Mouse (Mus musculus) embryo, embryonic 11 days (tissue): ENCODE results near the gene Entpd7.

Source experiments
- DNase-seq: peaks from one replicate; pipeline ENCODE4 v3.0.0-alpha.2; 2015

The Entpd7 gene

DNA sequence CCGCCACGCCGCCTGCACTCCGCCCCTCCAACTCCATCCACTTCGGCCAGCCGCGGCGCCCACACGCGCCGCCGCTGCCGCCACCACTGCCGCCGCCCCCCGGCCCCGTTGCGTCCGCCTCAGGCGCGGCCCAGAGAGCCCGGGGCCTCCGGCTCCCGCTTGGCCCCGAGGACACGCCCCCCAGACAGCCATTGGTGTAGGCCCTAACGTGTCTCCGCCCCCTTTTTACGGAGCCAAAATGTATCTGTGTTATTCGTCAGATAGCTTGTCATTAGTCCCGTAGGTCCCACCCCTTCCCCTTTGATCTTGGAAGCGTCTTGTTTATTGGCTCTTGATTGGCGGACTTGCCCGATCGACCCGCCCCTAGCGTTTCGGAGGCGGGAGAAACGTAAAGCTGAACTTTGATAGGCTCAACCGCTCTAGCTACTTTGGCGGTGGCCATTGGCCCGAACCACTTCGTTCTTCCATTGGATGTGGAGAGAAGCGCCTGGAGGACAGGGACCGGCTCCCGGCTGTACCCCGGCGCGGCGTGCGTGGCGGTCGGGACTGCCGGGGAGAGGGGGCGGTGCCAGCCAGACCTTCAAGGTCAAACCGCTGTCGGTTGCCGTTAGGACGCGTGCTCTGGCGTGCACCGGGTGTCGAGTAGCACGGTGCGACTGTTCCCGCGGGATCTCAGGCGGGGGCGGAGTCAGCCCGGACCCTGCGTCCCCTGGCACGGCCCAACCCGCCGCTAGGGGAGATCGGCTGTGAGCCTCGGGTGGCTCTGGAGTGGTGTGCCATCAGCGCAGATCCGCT lies 14.5 kb upstream of the Entpd7 start, which contains the start of gene Slc25a28:
TSS of gene Slc25a28 (minus strand) at position 152 of the 795 bp plus-strand sequence.
- DNase-seq, result peak; percentile 100

DNA sequence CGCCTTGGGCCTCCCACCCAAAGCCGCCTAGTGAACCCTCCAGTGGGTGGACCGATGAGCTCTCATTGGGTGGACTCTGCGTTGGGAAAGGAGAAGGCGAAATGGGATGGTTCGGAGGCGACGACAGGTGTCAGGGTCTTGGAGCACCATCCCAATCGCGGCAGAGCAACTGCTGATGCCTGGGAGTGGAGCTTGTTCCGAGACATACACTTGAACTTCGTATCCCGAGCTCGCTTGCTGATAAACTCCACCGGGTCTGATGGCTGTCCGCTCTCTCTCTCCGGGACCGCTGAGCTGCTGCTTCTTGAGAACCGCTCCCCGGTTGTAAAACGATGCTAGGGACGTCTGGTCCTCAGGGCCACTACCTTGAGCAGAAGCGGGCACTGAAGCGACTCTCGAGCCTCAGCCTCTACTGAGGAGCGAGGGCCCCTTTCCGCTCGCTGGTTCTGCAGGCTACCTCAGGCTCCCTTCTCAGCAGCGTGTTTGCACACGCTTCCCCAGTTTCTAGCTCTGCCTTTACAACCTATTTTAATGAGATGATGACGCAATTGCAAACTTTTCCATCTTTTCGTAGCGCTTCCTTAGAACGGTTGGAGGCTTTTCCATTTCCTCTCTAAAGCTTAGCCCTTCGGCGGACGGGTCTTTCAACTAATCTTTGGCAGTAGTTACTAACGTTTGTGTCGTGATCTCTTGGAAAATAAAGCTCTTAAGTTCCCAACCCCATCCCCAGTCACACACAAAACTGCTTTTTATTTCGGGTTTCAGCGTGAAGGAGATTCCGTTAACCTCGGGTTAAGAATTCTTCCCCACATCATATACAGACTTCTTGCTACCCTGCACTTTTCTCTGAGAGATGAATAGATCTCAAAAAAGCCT lies 13.7 kb upstream of the Entpd7 start:
- peak; percentile 68 for DNase-seq

DNA sequence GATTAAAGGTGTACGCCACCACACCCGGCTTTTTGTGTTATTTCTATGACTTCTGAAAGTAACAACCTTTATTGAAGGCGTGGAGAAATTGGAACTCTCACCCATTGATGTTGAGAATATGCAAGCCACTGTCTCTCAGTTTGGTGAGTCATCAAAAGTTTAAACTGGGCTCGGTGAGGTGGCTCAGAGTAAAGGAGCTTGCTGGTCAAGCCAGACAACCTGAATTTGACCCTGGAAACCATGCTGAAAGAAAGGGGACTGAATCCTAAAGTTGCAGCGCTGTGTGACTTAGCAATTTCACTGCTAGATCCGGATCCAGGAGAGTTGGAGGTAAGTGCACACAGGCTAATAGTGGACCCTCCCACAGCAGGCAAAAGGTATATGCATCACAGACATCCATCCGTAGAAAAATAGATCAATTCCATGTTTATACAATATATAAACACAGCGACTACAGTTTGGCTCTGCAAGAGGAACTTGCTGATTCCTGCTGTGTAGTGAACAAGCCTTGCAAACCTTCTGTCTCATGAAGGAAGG lies 10.9 kb upstream of the Entpd7 start:
- no peak for DNase-seq

DNA sequence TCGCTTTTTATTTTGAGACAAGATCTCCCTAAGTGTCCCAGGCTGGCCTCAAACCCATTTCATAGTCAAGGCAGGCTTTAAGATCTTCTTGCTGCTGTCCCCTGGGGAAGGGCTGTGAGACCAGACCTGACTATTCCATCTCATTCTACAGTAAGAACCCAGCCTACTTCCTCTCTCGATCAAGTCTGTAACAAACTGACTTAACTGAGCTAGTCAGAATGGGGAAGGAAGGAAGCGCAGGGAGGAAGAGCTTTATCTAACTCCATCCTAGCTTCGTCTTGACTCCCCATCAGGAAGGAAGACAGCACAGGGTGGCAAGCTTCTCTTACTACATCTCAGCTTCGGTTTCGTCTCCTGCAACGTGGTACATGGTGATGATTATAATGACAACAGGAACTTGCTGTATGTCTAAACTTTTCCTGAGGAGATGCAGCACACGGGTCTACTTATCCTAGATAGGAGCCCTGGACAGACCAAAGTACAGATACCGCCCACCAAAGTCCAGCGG lies 9.9 kb upstream of the Entpd7 start:
- DNase-seq, result no peak

DNA sequence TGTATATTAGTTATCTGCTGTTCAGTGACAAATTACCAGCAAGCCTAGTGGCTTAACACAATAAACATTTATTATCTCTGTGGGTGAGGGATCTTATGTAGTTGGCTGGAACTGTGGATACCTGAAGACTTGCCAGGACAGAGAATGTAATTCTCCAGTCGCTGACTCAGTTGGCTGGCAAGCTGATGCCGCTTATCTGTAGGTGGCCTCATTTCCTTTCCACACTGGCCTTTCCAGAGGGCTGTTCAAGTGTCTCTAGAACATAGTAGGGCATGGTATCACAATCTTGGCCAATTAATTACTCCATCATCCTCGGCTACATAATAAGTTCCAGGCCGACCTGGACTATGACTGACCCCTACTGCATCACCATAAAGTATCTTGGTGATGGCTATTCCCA lies 7.9 kb upstream of the Entpd7 start:
- DNase-seq, result no peak

DNA sequence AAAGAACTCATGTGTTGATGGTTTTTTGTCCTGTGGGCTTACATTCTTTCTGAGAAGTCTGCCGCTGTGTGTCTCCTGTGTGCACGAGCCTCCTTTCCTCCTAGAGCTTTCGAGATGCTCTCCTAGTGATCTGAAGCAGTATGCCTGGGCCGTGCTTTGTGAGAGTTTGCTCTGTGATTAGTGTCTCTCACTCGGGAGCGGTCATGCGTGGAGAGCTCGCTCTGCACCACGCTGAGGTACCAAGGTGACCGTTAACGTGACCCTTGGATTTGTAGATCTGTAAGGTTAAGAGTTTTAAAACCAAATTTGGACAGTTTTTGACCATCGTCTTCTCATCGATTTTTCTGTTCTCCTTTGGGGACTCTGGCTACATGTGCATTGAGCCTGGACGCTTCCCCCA lies 3.3 kb downstream of the Entpd7 start:
- no peak for DNase-seq

DNA sequence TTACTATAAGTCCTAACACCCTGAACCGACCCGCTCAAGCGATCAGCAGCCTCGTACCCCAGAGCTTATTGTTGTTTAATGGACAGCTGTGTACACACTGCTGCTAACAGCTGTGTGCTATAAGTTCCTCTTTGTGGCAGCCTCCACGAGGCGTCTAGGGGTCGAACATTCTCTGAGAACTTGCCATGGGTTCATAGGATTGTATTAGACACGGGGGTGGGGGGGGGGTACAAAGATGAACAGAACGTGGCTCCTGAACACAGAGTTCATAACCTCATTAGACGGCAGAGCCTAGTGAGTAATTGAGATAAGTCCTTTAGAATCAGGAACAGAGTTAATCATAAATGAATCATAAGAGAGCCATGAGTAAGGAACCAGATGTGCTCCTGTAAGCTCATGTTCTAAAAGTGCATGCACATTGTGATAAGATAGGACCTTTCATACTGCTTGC lies 6.1 kb downstream of the Entpd7 start:
- peak; percentile 16 for DNase-seq

DNA sequence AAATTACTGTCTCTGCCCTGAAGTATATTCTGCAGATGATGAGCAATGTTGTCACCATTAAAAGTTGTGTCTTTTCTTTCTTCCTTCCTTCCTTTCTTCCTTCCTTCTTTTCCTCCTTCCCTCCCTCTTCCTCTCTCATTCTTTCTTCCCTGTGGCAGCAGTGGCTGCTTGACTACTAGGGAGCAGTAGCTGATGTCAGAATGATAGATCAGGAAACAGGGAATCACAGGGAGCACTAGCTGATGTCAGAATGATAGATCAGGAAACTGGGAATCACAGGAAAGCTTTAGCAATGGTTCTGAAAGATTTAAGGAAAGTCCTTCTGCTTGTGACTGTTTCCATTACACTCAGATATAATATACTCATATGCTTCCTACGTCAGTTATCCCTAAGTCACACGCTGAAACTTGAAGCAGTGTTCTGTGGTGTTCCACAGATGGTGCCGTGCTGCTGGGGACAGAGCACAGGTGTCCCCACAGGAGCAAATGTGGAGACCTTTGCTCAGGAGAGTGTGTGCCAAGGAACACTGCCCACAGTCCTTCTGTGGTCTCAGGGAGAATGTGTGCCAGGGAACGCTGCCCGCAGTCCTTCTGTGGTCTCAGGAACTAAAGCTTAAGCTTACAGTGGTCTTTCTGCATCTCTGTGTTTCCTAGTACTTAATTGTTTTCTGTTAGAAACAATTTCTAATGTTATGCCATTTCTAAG lies 8.3 kb downstream of the Entpd7 start:
- no peak for DNase-seq

DNA sequence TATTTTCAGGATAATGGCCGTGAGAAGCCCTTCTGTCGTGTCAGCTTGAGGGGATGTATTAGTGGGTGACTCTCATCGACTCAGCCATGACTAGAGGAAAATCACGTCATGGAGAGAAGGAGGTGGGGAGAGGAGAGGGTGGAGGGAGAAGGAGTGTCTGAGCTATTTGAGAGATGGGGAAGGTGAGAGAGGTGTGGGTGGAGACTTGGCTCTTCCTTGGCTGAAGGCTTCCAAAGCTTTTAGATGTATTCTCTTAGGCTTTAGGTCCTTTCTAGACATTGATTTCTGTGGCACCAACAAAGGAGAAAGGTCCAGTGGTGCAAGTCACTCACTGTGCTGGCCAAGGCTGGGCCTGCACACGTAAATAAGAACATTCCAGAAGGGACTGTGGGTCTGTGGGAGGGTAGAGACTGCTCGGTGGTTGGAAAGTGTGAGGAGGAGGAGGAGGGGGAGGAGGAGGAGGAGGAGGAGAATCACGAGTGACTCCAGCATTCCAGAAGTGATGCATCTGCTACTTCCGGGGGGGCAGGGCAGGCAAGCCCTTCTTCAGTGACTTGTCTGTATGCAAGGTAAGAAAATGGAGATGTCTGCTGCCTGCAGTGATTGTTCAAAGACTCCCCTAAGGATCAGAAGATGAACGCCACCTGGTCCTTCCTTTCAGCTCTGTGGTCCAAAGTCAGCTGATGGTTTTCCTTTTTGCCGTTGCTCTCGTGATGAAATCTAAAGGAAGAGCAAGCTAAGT lies 9.7 kb downstream of the Entpd7 start:
- DNase-seq, result no peak

DNA sequence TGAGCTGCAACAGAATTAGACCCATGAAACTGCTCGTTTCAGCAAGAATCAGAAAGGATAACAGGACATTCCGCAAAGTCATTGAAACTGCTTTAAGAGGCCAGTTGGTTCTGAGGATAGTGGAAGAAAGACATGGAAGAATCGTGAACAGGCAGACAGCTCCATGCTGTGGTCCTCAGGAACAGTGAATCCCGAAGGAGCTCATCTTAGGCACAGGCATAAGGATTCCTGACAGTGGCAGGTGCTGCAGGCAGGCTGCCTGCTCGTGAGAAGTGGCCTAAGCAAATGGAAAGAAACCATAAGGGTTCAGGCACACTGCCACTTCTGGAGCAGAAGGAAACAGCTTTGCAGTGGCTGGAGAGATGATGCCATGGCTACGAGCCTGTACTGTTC lies 10.3 kb downstream of the Entpd7 start:
- no peak for DNase-seq

DNA sequence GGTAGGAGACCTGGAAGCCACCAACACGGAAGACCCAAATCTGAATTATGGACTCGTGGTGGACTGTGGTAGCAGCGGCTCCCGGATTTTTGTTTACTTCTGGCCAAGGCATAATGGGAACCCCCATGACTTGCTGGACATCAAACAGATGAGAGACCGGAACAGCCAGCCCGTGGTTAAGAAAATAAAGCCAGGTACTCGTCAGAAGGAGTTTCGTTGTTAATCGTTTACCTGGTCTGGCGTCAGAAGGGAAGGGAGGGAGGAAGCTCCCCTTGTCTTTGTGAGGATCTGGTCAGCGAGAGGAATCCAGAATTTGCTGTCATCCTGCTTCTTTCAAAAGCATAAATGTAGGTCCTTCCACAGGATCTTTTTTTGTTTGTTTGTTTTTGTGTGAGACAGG lies 14.7 kb downstream of the Entpd7 start:
- no peak for DNase-seq

DNA sequence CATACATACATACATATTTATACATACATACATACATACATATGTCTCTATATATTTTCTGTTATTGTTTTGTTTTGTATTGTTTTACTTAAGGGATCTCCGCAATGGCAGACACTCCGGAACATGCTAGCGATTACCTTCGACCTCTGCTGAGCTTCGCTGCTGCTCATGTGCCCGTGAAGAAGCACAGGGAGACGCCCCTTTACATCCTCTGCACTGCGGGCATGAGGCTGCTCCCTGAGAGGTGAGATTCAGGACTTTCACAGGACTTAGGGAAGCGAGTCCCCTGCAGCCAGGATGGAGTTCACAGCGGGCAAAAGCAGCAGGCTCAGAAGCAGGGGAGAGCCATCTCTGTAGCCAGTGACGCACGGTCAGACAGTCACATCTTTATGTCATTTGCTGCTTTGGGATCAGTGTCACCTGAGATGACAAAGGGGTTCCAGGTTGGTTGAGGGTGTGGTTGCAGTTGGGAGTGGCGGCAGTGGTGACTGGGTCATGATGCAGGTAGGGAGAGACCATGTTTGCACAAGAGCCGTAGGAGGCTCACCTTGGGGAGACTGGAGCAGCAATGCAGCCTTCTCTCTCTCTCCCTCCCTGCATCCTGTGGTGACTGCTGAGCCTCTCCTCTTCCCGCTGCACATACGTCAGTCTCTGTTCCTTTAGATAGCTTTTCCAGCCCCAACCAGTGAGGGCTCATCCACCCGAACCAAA lies 15.5 kb downstream of the Entpd7 start:
- no peak for DNase-seq

DNA sequence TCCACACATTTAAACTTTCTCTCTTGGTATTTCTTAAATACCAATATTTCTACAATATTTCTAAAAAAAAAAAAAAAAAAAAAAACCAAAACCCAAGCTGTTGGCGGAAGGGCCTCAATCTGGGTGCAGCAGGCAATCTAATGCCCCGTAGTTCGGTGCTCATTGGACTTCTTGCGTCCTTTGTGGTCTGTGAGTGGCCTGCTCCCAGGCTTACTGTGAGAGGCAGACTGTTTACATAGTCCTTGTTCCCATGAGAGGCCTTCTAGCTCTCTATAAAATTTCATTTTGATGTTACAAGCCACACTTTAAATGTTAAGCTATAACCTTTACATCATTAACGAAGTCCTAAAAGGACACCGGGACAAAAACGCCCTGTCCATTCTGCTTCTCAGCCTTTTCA lies 18.7 kb downstream of the Entpd7 start:
- no peak for DNase-seq

DNA sequence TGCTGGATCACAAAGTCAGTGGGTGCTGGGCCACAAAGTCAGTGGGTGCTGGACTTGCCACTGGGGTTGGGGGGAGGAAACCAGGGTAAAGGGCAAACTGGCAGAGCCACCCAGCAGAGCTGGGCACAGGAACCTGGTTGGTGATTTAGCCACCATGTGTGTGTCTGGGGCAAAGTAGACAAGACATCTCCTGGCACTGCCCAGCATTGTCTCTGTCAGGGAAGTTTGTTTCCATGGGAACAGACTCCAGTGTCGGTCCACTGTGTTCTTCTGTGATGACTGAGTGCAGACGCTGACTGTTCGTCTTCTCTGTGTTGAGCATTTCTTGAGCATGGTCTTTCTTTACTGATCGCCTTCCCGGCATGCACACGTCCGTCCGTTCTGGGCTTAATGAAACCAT lies 19.8 kb downstream of the Entpd7 start:
- no peak for DNase-seq

DNA sequence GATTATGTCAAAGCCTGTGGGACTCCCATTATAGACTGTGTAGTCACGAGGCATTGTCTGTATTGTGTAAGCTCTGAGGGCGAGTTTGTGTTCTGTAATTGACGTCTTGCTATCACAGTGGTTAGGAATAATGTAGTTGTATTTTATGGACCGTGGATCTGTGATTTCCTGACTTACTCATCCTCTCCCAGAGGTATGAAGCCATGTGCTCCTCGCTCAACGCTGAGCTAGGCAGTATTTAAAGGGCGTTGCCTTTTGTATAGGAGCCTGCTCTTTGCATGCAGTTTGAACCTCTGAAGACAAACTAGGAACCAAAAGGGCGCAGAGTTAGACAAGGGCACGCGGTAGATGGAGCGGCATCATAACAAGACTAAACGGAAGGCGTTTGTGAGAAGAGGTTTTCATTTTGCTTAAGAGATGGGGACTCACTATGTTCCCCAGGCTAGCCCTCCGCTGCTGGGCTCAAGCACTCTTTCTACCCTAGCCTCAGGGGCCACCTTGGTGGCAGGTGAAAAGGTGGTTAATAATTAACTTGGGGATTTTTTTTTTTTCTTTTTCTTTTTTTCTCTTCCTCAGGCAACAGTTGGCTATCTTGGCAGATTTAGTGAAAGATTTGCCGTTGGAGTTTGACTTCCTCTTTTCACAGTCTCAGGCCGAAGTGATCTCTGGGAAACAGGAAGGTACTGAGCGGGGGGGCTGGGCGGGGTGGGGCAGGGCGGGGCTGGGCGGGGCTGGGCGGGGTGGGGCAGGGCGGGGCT lies 21.9 kb downstream of the Entpd7 start:
- DNase-seq, result no peak

DNA sequence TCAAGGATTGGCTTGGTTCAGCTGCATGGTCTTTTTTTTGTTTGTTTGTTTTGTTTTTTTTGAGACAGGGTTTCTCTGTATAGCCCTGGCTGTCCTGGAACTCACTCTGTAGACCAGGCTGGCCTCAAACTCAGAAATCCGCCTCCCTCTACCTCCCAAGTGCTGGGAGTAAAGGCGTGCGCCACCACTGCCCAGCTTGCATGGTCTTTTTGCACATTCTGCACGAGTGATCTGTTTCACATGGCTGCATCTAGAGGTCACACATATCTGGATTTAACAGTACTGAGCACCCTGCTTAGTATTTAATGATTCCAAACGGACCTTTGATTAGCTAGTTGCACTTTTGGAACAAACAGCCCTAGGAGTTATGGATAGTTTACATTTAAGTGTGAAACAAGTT lies 22.5 kb downstream of the Entpd7 start:
- DNase-seq, result no peak

DNA sequence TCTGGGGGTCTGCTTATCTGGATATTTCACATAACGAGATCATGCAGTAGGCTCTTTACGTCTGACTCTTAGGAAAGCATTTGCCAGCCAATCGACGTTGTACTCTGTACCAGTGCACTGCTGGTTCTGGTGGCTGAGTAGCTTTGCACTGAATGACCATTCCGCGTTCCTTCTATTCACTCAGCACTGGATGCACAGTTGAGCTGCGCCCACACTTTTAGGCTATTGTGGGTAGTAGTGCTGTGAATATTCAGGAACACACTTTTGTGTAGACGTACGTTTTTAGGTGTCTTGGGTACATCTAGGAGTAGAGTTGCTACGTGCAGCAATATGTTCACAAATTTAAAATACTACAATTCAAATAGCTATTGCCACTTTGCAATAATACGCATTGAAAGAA lies 30.6 kb downstream of the Entpd7 start:
- DNase-seq, result no peak

DNA sequence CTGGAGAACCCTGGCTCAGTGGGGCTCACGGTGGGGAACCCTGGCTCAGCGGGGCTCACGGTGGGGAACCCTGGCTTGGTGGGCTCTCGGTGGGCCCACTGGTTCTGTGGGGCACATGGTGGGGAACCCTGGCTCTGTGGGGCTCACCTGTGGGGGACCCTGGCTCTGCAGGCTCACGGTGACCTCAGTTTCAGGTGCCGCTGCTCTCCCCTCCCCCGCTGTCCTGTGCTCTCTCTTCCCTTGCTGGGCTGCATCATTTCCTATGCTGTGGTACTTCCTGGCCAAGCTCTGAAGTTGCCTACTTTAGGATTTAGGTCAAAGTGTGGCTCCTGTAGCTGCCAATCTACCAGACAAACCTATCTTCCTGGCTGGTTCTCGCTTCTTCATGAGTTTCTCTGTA lies 33.4 kb downstream of the Entpd7 start:
- no peak for DNase-seq

DNA sequence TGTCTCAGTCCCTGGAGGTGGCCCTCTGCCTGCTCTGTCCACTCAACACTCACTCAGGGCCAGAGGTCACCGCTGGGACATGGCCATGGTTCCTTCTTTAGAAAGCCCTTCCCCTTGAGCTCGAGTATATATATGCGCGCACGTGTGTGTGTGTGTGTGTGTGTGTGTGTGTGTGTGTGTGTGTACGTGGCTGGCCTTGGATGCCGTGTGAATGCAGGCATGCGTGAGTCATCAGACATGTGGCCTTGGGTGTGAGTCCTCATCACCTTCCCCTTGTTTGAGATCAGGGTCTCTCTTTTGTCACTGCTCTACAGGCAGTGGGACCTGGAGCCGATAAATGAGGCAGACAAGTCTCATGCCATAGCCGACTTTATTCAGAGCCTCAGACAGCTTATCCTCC lies 34.0 kb downstream of the Entpd7 start:
- DNase-seq, result no peak

DNA sequence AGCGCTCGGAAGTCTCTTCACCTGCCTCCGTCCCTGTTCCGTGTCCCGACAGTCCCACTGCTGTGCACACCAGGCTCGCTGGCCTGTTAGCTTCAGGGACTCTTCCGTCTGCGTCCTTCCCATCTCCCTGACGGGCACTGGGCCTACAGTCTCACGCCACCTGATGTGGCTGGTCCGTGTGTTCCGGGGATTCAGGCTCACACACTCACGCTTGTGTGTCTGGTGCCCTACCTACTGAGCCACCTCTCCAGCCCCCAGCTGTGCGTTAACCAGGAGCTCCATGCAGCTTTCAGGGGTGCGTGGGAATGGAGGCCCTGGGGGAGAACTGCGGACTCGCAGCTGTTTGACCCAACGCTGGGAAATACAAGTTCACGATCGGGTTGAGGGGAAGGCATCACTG lies 34.7 kb downstream of the Entpd7 start:
- no peak for DNase-seq

DNA sequence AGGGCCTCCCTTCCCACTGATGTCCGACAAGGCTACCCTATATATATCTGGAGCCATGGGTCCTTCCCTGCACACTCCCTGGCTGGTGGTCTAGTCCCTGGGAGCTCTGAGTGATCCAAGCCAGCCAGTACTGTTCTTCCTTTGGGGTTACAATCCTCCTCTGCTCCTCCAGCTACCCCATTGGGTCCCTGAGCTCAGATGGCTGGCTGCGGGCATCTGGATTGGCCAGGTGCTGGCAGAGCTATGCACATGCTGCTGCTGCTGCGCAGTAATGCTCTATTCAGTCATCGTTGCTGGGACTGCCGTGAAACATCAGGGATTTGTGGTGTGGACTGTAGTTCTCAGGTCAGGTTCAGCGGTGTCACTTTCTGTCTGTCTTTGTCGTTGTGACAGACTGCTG lies 35.3 kb downstream of the Entpd7 start:
- DNase-seq, result no peak
